Mouse (Mus musculus): Measurements from ENCODE around the gene Acap2.

The Acap2 gene

DNA sequence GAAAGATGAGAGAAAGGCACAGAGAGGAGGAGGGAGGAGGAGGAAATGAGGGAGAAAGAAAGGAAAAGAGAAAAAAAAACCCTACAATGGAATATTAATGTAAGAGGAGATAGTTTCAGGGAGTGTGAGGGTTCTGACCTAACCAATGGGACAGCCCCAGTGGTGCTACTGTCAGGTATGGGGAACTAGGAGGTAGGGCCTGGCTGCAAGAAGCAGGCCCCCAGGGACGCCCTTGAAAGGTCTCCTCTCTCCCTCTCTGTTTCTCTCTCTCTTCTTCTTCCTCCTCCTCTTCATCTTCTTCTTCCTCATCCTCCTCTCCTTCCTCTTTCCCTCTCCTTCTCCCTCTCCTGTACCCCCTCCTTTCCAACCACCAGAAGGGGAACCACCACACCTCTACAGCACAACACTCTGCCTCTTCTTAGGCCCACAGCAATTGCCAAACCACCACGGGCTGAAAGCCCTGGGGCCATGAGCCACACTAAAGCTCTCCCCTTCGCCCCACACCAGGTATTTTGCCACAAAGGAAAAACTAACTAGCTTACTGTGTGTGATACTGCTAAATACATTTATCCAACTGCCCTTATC, 126.6 kb downstream of the Acap2 start:
- no peak for DNase-seq

DNA sequence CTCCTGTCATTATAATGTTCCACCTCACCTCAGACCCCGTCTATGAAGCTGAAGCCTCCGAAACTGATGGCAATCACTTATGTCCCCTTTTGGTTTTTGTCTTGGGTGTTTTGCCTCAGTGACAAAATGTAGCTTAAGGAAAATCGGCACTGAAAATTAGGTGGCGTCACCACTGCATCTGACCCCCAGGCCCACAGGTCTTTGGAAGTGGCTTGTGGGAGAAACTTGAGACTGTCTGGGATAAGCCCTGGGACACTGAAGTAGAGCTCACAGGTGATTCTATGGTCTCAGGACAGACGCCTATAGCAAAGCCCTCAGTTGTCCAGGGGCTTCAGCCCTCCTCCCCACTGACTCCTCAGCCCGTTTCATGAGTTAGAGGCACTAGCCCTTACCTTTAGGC, 129.3 kb downstream of the Acap2 start:
- no peak for DNase-seq

DNA sequence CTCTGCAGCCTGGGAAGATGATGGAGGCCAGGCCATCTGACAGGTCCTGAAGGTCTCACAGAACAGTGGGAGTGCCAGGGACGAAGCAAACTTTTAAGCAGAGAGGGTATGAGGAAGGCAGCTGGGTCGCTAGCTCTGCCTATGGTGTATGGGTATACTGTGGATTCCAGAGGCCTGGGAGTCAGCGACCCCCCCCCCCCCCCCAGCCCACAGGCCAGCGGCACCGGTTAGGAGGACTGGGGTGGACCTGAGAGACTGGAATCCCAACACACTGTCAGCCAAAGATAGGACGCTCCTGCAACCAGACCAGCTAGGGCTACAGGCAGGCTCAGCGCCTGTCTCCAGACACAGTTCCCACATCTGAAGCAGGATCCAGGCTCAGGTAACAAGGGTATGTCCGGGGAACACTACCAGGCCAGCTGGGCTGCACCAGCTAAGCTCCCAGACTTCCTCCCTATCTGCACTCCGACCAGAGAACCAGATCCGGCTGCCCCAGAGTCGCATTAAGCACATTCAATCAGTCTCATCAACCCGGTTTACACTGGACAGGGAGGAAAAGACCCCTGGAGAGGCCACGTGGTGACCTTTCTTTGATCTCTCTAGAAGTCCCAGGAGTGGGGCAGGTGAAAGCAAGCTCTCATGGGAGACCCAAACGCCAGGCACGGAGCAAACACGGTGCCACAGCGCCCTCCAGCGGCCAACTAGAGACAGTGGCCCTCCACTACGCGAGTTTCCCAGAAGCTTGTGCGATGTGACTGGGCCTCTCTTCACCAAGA, 130.5 kb downstream of the Acap2 start:
- DNase-seq: peak; percentile 91

- no peak for DNase-seq
Measured at GRCm38 (mm10) chr16:31069211-31070166, 131.6 kb downstream of the Acap2 start.

- no peak for DNase-seq
Measured at GRCm38 (mm10) chr16:31068280-31068679, 132.8 kb downstream of the Acap2 start.

GRCm38 (mm10) chr16:31066344-31067098, 134.5 kb downstream of the Acap2 start:
- DNase-seq: peak; percentile 47

DNA sequence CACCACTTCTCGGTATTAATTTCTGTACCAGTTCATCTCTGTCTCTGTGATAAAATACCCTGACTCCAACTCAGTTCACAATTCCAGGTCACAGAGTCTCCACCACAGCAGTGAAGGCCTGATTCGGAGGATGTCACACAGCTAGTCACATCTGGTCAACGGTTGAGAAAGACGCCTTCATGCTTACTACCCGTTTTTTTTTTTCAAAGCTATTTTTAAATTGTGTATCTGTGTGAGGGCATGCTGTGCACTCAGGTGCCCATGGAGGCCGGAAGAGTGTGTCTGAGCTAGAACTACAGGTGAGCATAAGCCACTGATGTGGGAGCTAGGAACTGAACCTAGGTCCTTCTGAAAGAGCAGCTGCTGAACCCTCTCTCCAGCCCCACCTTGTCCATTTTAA, 136.3 kb downstream of the Acap2 start:
- DNase-seq: no peak

DNA sequence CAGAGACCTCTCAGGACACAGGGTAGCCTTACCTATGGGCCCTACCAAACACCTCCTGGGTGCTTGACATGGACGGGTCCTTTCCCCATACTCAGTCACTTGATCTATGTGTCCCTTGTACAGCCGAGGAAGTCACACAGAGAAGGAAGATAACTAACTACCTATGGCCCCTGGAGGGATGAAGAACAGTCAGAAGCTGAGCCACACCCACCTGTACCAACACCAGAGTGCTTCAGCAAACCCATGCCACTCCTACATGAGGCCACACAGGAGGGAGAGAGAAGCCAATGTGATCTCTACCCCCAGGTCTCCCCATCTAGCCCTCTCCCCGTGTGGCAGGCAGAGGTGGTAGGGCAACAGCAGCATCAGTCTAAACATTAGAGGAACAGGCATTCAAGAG, 138.1 kb downstream of the Acap2 start:
- no peak for DNase-seq

DNA sequence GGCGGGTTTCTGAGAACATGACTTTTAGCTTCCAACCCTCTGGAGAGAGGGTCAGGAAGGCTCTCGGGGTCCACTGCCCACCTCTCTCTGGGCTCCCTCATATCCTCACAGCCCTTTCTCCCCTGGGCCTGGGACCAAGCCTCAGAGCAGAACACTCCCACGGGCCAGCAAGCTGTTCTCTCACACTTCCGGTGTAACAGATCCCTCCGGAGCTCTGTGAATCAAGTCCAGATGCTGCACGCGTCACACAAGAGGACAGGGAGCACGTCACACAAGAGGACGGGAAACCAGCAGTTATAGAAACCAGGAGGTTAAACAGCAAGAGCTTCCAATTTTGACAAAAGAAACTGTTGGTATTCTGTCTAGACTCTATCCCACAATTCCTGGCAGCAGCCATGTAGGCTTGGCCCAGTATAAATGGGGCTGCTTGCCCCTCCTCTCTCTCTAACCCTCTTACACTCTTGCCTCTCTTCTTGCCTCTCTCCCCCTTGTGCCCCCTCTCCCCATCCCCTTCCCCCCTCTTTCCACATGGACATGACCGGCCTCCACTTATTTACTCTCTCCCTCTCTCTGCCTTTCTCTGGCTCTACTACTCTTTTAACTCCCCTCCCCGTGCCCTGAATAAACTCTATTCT, 139.7 kb downstream of the Acap2 start:
- no peak for DNase-seq

DNA sequence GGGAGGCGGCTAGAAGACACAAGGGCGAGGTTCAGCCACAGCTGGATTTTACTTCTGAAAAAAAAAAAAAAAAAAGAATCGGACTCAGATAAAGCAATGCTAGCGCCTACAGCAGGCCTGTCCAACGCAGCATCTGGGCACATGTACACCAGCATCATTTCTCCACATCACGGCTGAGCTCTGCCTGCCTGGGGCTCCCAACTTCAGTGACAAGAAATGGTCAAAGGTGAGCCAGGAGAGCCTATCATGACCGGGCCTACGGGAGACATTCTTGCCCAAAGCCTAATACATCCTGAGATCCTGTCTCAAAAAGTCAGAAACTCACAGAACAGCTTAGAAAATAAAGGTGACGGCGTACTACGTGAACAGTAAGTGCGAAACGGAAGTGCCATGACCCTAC, 140.3 kb downstream of the Acap2 start:
- DNase-seq: no peak

- no peak for DNase-seq
Measured at GRCm38 (mm10) chr16:31060226-31060625, 140.8 kb downstream of the Acap2 start.

GRCm38 (mm10) chr16:31059730-31060129, 141.3 kb downstream of the Acap2 start:
- DNase-seq: no peak

DNA sequence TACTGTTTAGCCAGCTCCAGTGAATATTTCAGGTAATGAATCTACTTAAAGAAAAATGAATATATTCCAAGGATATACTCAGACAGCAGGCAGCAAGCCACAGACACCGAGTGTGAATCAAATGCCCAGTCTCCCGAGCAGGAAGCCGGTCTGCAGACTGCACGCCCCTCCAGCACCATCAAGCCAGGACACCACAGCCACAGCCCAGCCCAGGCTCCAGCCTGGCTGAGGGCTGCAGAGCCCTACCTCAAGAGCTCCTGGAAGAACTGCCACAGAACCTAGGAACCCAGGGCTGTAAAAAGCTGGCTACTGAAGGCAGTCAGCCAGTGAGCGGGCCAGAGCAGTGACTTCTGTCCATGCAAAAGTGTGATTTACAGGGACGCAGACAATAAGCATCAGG, 148.2 kb downstream of the Acap2 start:
- DNase-seq: no peak

GRCm38 (mm10) chr16:31052177-31052726, 148.8 kb downstream of the Acap2 start:
- no peak for DNase-seq

GRCm38 (mm10) chr16:31050701-31051100, 150.3 kb downstream of the Acap2 start:
- no peak for DNase-seq

DNA sequence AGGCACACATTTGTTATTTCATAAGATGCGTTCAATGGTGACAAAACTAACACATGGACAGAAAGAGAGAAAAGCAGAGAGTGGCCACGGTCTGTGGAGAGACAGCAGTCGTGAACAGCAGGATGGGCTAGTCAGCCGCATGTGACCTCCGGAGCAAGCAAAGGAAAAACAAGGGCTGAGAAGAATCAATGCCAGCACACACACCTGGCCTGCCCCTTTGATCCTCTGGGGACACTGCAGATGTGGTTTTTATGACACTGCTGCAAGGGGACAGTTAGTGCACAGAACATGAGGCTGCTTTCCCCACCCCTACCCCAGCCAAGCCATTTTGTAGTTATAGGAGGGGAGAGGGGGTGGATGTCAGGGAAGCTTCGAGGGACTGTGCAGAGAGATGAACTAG, 152.9 kb downstream of the Acap2 start:
- no peak for DNase-seq

DNA sequence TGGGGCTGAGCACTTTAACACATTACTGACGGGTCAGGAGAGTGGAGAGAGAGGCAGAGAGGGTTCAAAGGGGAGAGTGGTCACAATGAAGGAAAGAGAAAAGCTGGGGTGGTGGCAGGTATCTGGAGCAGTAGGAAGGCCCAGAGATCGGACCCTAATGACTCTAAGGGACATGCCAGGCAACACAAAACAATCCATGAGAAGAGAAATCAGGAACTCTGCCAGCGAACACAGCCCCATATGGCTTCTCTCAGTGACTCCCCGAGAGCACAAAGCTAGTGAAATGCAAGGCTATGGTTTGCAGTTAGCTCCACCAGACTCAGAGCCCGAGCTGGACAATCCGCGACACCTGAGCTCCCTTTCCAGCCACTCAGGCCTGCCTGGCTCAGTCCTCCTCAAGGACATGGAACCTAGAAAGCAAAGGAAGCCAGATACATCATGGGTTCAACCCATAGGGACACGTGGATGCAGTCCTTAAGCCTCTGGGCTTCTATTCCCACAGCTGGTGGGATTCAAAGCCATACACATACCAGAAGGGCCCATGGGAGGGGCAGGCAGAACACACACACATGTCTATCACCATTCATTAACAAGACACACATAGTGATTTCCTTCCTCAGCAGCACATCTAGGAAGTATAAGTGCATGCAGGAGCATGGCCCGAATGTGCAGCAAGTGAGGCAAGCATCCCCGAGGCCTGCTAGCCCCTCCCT, 153.7 kb downstream of the Acap2 start:
- DNase-seq: no peak

- DNase-seq: no peak
Measured at GRCm38 (mm10) chr16:31046217-31046659, 154.8 kb downstream of the Acap2 start.

DNA sequence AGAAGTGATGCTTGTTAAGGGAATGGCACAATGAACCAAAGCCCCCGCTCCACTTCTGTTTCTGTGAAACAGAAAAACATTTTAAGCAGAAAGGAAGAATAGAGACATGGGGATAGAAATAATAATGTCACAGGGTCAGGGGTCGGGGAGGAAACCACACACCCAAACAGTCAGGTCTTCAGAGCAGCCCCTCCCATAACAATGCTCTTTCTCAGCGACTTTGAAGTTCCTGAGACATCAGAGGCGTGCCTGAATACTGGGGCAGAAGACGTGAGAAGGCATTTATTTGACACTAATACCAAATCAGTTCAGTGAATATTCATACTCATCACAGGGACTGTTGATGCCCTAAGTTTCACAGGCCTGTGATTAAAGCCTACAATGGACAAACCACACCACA, 155.8 kb downstream of the Acap2 start:
- no peak for DNase-seq

DNA sequence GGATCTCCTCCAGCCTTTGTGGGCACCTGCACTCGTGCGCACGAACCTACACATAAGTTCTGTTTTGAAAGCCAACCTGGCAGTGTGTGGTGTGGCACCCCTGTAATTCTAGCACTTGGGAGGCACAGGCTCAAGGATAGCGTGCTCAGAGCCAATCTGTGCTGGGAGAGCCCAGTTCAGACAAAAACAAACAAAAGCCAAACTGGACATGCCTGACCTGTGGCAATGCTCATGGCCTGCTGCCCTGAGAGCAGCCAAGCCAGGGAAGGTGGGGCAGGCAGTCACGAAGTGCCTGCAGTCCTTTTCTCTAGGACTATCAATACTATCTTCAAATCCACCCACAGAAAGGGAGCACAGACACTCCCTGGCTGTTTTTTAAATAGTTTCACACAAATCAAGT, 157.9 kb downstream of the Acap2 start:
- no peak for DNase-seq
